Mouse (Mus musculus): Measurements from ENCODE around the gene Col13a1. TPM values are rescaled to one million over a fixed set of nuclear protein-coding genes. Genes with fewer than 3 reads are reported as not detected.

The Col13a1 gene
- polyA plus RNA-seq, 1 experiment: not detected

GRCm38 (mm10) chr10:61894564-61894963 is 84.3 kb downstream of the Col13a1 start:
- WGBS: 76% methylated on average over 5 of the region's 5 CpGs
- Histone ChIP-seq H3K4me1 (ENCODE audit: control insufficient read depth, insufficient read depth, low read length) (peaks cover 10% of the 10 kb centered on the region), H3K4me3 (ENCODE audit: insufficient read depth, low read depth, low read length) (no peak overlapping the region), H3K27ac (ENCODE audit: insufficient read depth, low read depth, low read length) (no peak overlapping the region)
- TF ChIP-seq POLR2A (IDR thresholded peaks at IDR 0.05; ENCODE audit: insufficient read depth, low read depth, low read length) (no peak), CTCF (IDR thresholded peaks at IDR 0.05; ENCODE audit: insufficient read depth, low read depth, low read length) (no peak)

- WGBS: 54% methylated on average over 9 of the region's 9 CpGs
Observed at GRCm38 (mm10) chr10:61891138-61891537, 87.8 kb downstream of the Col13a1 start.

GRCm38 (mm10) chr10:61890294-61890693 is 88.6 kb downstream of the Col13a1 start:
- Histone ChIP-seq H3K4me3 (ENCODE audit: insufficient read depth, low read depth, low read length) (no peak overlapping the region), H3K4me1 (ENCODE audit: control insufficient read depth, insufficient read depth, low read length) (peaks cover 10% of the 10 kb centered on the region), H3K27ac (ENCODE audit: insufficient read depth, low read depth, low read length) (no peak overlapping the region)
- WGBS: 97% methylated on average over 10 of the region's 10 CpGs
- TF ChIP-seq POLR2A (IDR thresholded peaks at IDR 0.05; ENCODE audit: insufficient read depth, low read depth, low read length) (no peak), CTCF (IDR thresholded peaks at IDR 0.05; ENCODE audit: insufficient read depth, low read depth, low read length) (no peak)

More at GRCm38 (mm10) chr10:61891138-61891537, 87.8 kb downstream of the Col13a1 start:
- H3K27ac ChIP-seq (ENCODE audit: insufficient read depth, low read depth, low read length): no peak overlapping the region
- TF ChIP-seq CTCF (IDR thresholded peaks at IDR 0.05; ENCODE audit: insufficient read depth, low read depth, low read length): no peak
- TF ChIP-seq POLR2A (IDR thresholded peaks at IDR 0.05; ENCODE audit: insufficient read depth, low read depth, low read length): no peak
- no peak overlapping the region for H3K4me3 ChIP-seq (ENCODE audit: insufficient read depth, low read depth, low read length)
- peaks cover 10% of the 10 kb centered on the region for H3K4me1 ChIP-seq (ENCODE audit: control insufficient read depth, insufficient read depth, low read length)

- Histone ChIP-seq H3K4me1 (ENCODE audit: control insufficient read depth, insufficient read depth, low read length) (no peaks in the 10 kb centered on the region), H3K4me3 (ENCODE audit: insufficient read depth, low read depth, low read length) (no peak overlapping the region), H3K27ac (ENCODE audit: insufficient read depth, low read depth, low read length) (no peak overlapping the region)
- WGBS: 30% methylated on average over 4 of the region's 4 CpGs
- TF ChIP-seq CTCF (IDR thresholded peaks at IDR 0.05; ENCODE audit: insufficient read depth, low read depth, low read length) (no peak), POLR2A (IDR thresholded peaks at IDR 0.05; ENCODE audit: insufficient read depth, low read depth, low read length) (no peak)
Observed at GRCm38 (mm10) chr10:61879427-61879826, 99.5 kb downstream of the Col13a1 start.

- Histone ChIP-seq H3K27ac (ENCODE audit: insufficient read depth, low read depth, low read length) (no peak overlapping the region), H3K4me3 (ENCODE audit: insufficient read depth, low read depth, low read length) (no peak overlapping the region), H3K4me1 (ENCODE audit: control insufficient read depth, insufficient read depth, low read length) (no peaks in the 10 kb centered on the region)
- 23% methylated on average over 6 of the region's 6 CpGs for WGBS
- TF ChIP-seq POLR2A (IDR thresholded peaks at IDR 0.05; ENCODE audit: insufficient read depth, low read depth, low read length): no peak
- peak; percentile 91 for TF ChIP-seq CTCF (IDR thresholded peaks at IDR 0.05; ENCODE audit: insufficient read depth, low read depth, low read length)
Observed at GRCm38 (mm10) chr10:61877787-61878186, 101.1 kb downstream of the Col13a1 start.

- Histone ChIP-seq H3K4me1 (ENCODE audit: control insufficient read depth, insufficient read depth, low read length) (peaks cover 10% of the 10 kb centered on the region), H3K27ac (ENCODE audit: insufficient read depth, low read depth, low read length) (no peak overlapping the region), H3K4me3 (ENCODE audit: insufficient read depth, low read depth, low read length) (no peak overlapping the region)
- TF ChIP-seq CTCF (IDR thresholded peaks at IDR 0.05; ENCODE audit: insufficient read depth, low read depth, low read length) (no peak), POLR2A (IDR thresholded peaks at IDR 0.05; ENCODE audit: insufficient read depth, low read depth, low read length) (no peak)
- 65% methylated on average over 3 of the region's 3 CpGs for WGBS
Observed at GRCm38 (mm10) chr10:61869796-61870195, 109.1 kb downstream of the Col13a1 start.

- Histone ChIP-seq H3K27ac (ENCODE audit: insufficient read depth, low read depth, low read length) (no peak overlapping the region), H3K4me1 (ENCODE audit: control insufficient read depth, insufficient read depth, low read length) (peaks cover 10% of the 10 kb centered on the region), H3K4me3 (ENCODE audit: insufficient read depth, low read depth, low read length) (no peak overlapping the region)
- WGBS: 63% methylated on average over 11 of the region's 11 CpGs
- no peak for TF ChIP-seq POLR2A (IDR thresholded peaks at IDR 0.05; ENCODE audit: insufficient read depth, low read depth, low read length)
- TF ChIP-seq CTCF (IDR thresholded peaks at IDR 0.05; ENCODE audit: insufficient read depth, low read depth, low read length): no peak
Observed at GRCm38 (mm10) chr10:61866045-61866580, 112.8 kb downstream of the Col13a1 start.

GRCm38 (mm10) chr10:61859451-61859850 is 119.5 kb downstream of the Col13a1 start:
- Histone ChIP-seq H3K4me1 (ENCODE audit: control insufficient read depth, insufficient read depth, low read length) (no peaks in the 10 kb centered on the region), H3K4me3 (ENCODE audit: insufficient read depth, low read depth, low read length) (no peak overlapping the region), H3K27ac (ENCODE audit: insufficient read depth, low read depth, low read length) (no peak overlapping the region)
- TF ChIP-seq CTCF (IDR thresholded peaks at IDR 0.05; ENCODE audit: insufficient read depth, low read depth, low read length) (no peak), POLR2A (IDR thresholded peaks at IDR 0.05; ENCODE audit: insufficient read depth, low read depth, low read length) (no peak)
- WGBS: 91% methylated on average over 2 of the region's 2 CpGs

GRCm38 (mm10) chr10:61855139-61855675 is 123.7 kb downstream of the Col13a1 start:
- WGBS: 84% methylated on average over 8 of the region's 8 CpGs

More at GRCm38 (mm10) chr10:61855139-61855675, 123.7 kb downstream of the Col13a1 start:
- Histone ChIP-seq H3K4me1 (ENCODE audit: control insufficient read depth, insufficient read depth, low read length) (no peaks in the 10 kb centered on the region), H3K4me3 (ENCODE audit: insufficient read depth, low read depth, low read length) (no peak overlapping the region), H3K27ac (ENCODE audit: insufficient read depth, low read depth, low read length) (no peak overlapping the region)
- TF ChIP-seq CTCF (IDR thresholded peaks at IDR 0.05; ENCODE audit: insufficient read depth, low read depth, low read length) (no peak), POLR2A (IDR thresholded peaks at IDR 0.05; ENCODE audit: insufficient read depth, low read depth, low read length) (no peak)
